Mouse (Mus musculus): ENCODE data around the gene Fam162a. TPM values are rescaled to one million over a fixed set of nuclear protein-coding genes. Genes with fewer than 3 reads are reported as not detected.

The Fam162a gene
- total RNA-seq, 2 experiments from 2014 or later = 205 to 206 TPM

Other genes with a start within 250 kb of the Fam162a start
- 10 to 100 TPM in 1 of 2 experiments, 1 to 10 TPM in 1; 9.8 to 10.0 TPM for gene Parp14, start 200.1 kb downstream of the Fam162a start, total RNA-seq (2021)
- gene Parp9, start 133.1 kb downstream of the Fam162a start, total RNA-seq (2021) = 10 to 100 TPM; 11.5 to 13.0 TPM
- gene Dtx3l, start 132.4 kb downstream of the Fam162a start, total RNA-seq (2021) = 1 to 10 TPM; 9.4 to 9.9 TPM
- 10 to 100 TPM; 89.2 to 91.3 TPM for gene Kpna1, start 92.8 kb downstream of the Fam162a start, total RNA-seq (2021)
- gene Wdr5b, start 30.4 kb downstream of the Fam162a start, total RNA-seq (2021) = 1 to 10 TPM; 2.8 to 3.3 TPM
- 10 to 100 TPM; 32.4 to 34.2 TPM for gene Ccdc58, start 91 bp upstream of the Fam162a start, total RNA-seq (2021)
- not detected for gene Csta1, start 59.6 kb upstream of the Fam162a start, total RNA-seq (2021)
- gene Stfa2l1, start 85.2 kb upstream of the Fam162a start, total RNA-seq (2021) = not detected
- not detected for gene Gm5483, start 112.6 kb upstream of the Fam162a start, total RNA-seq (2021)
- gene Gm5416, start 138.8 kb upstream of the Fam162a start, total RNA-seq (2021) = not detected
- gene 2010005H15Rik, start 149.9 kb upstream of the Fam162a start, total RNA-seq (2021) = not detected
- not detected for gene Stfa1, start 205.4 kb upstream of the Fam162a start, total RNA-seq (2021)

Data from heart, postnatal 14 days (tissue).